Mouse (Mus musculus) heart, adult 2 months (tissue): ENCODE measurements around the gene Sept11.

Experiments used
- CTCF ChIP-seq: fragments of 200-600 bp; IDR thresholded peaks from 2 replicates; pipeline ENCODE4 v1.8.1; 2022; ENCODE audit warnings: antibody characterized with exemption, mild to moderate bottlenecking, moderate library complexity
- EP300 ChIP-seq: fragments of 200-500 bp; IDR thresholded peaks from 2 replicates; pipeline ENCODE4 v1.6.1; 2011; ENCODE audit warnings: low read depth, low read length, control low read depth; ENCODE audit not compliant: insufficient read depth
- POLR2A ChIP-seq: fragments of 200-500 bp; IDR thresholded peaks from 2 replicates; pipeline ENCODE4 v1.6.1; 2011; ENCODE audit warnings: mild to moderate bottlenecking, low read depth, low read length, control low read depth; ENCODE audit not compliant: insufficient read depth

DNA sequence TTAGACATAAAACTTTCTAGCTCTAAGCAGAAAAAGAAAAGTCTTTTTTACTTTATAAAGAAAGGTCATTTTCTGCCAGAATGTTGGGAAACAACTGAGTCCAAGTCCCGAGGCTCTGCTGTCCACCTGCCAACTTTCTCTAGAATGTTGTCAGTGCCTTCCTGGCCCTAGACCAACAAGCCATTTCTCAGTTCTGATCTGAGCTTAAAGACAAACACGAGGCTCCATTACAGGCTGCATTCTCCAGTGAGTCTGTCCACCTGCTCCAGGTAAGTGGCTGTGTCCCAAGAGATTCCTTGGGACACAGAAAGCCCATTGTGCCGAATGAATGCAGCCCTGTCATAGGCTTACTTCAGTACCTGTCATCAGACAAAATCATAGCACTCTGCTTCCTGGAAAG is 128.4 kb downstream of the Sept11 start:
- TF ChIP-seq CTCF, result no peak
- TF ChIP-seq POLR2A, result no peak
- no peak for TF ChIP-seq EP300
